Mouse (Mus musculus) intestine, embryonic 16.5 days (tissue): ENCODE results near the gene Tead1. TPM values are rescaled to one million over a fixed set of nuclear protein-coding genes. Genes with fewer than 3 reads are reported as not detected.

ENCODE experiments used
- ATAC-seq: fragments of 200-750 bp; cut with Nextera tagmentation; 2 replicates; pipeline ENCODE4 v1.8.0; 2017; ENCODE audit warnings: moderate TSS enrichment, moderate library complexity
- H3K27ac ChIP-seq: fragments of 300-500 bp; sonication (generic); 2 replicates; pipeline ENCODE4 v1.5.1; 2014; ENCODE audit warnings: mild to moderate bottlenecking, low read length
- H3K27me3 ChIP-seq: fragments of 300-500 bp; sonication (generic); replicated peaks from 2 replicates; pipeline ENCODE4 v1.6.1; 2014; ENCODE audit warnings: low read length, control low read depth, mixed read lengths; ENCODE audit not compliant: control insufficient read depth, insufficient read depth
- H3K36me3 ChIP-seq: fragments of 300-500 bp; sonication (generic); 2 replicates; pipeline ENCODE4 v1.6.1; 2014; ENCODE audit warnings: low read length, control low read depth; ENCODE audit not compliant: control insufficient read depth, insufficient read depth
- H3K4me1 ChIP-seq: fragments of 300-500 bp; sonication (generic); 2 replicates; pipeline ENCODE4 v1.6.1; 2014; ENCODE audit warnings: low read length, control low read depth, mixed read lengths; ENCODE audit not compliant: control insufficient read depth, insufficient read depth
- H3K4me2 ChIP-seq: fragments of 300-500 bp; sonication (generic); 2 replicates; pipeline ENCODE4 v1.6.1; 2014; ENCODE audit warnings: low read depth, low read length, control low read depth
- H3K4me3 ChIP-seq: fragments of 300-500 bp; sonication (generic); 2 replicates; pipeline ENCODE4 v1.5.1; 2014; ENCODE audit warnings: mild to moderate bottlenecking, low read length
- H3K9ac ChIP-seq: fragments of 300-500 bp; sonication (generic); 2 replicates; pipeline ENCODE4 v1.6.1; 2014; ENCODE audit warnings: low read depth, low read length
- H3K9me3 ChIP-seq: fragments of 300-500 bp; sonication (generic); 2 replicates; pipeline ENCODE4 v1.6.1; 2016; ENCODE audit warnings: low read length, control low read depth; ENCODE audit not compliant: control insufficient read depth
- WGBS: fragments of 180-500 bp; shearing (Covaris S2); extraction: QIAGEN DNeasy Blood & Tissue Kit; methylation state at CpG from one replicate; pipeline ENCODE4 v1.1.7; 2014; 5-methylcytosine and 5-hydroxymethylcytosine counted together
- polyA plus RNA-seq: library from polyadenylated mRNA; unstranded; fragments of >200 nt; fragmentation: Nextera tagmentation; extraction: Ambion mirVana; gene quantifications from 2 replicates; pipeline ENCODE4 v1.2.1, GENCODE M21; 2015

Gene Tead1
- polyA plus RNA-seq, 1 experiment from 2014 or later: 10.9 TPM

DNA sequence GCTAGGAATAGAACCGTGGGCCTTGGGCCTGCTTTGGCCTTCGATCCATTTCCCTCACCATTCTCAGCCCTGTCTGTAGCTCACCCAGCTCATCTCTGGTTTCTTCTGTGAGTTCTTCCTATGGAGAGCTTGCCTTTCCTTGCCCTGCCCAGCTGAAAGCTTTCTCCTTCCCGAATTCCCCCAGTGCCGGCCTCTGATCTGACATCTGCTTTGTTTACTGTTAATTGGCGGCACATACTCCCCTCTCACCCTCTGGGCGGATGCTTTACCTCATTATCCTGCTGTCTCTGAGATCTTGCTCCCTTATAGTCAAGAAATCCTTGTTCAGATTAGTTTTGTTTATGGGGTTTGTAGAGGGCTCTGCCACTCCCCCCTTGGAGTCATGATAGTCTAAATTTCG is 131.6 kb downstream of the Tead1 start:
- Histone ChIP-seq H3K27ac (no peak overlapping the region; the same call in 1 of the 2 replicates), H3K4me1 (peaks cover 24% of the 10 kb centered on the region), H3K4me3 (no peak overlapping the region), H3K4me2 (no peak overlapping the region), H3K36me3 (no peaks in the 10 kb centered on the region), H3K9ac (no peak overlapping the region), H3K27me3 (no peaks in the 10 kb centered on the region), H3K9me3 (no peaks in the 10 kb centered on the region)
- WGBS: 41% methylated on average over 7 of the region's 7 CpGs
- ATAC-seq: no peak

DNA sequence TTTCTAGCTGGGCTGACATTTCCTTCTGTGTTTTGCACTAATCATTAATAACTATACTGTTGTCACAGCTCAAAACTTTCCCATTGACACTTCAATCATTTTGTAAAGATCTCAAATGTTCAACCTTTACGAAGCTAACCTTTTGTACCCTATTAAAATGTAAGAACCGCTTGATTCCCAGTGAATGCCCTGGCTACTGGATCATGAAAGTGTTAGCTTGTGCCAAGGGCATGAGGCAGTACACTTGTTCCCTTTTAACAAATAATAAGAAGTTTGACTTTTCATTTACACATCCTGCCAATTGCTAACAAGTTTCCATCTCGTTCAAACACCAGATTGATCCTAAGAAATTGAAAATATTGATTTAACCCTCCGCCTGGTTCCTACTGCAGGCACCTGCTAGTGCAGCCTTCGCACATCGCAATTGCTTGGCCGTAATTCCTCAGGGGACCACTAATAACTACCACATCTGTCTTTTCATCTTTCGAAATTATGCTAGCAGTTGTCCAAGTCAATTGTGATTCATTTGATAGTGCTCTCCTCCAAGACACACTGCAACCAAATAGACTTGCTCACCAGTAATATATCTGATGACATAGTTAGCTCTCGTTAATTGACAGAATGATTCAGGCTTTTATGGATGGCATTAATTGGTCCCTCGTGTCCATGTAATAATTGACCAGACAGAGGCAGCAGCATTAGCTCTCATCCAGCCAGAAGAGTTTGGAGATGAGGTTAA is 133.1 kb downstream of the Tead1 start:
- Histone ChIP-seq H3K4me1 (peaks cover 14% of the 10 kb centered on the region), H3K9ac (no peak overlapping the region), H3K9me3 (no peaks in the 10 kb centered on the region), H3K36me3 (no peaks in the 10 kb centered on the region), H3K4me3 (no peak overlapping the region), H3K4me2 (no peak overlapping the region), H3K27me3 (no peaks in the 10 kb centered on the region), H3K27ac (no peak overlapping the region)
- no peak for ATAC-seq
- WGBS: 84% methylated on average over 10 of the region's 10 CpGs

DNA sequence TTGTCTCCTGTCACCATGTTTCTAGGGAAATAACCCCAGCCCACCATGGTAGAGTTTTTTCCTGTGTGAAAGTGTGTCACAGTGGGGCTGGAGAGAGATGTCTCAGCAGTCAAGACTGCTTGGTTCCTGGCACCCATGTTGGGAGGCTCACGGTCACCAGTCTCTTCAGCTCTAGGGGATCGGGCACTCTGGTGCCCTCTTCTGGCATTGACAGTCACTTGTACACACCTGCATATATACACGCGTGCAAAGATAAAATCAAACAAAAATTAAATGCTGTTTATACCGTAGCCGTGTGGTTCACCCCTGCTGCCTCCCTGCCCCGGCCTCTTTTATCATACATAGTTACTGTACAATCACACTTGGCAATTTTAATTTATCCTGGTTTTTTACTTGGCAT is 134.0 kb downstream of the Tead1 start:
- Histone ChIP-seq H3K4me3 (no peak overlapping the region), H3K4me1 (peaks cover 10% of the 10 kb centered on the region), H3K36me3 (no peaks in the 10 kb centered on the region), H3K9me3 (no peaks in the 10 kb centered on the region), H3K27ac (no peak overlapping the region), H3K9ac (no peak overlapping the region), H3K4me2 (no peak overlapping the region), H3K27me3 (no peaks in the 10 kb centered on the region)
- 95% methylated on average over 7 of the region's 7 CpGs for WGBS
- no peak for ATAC-seq

DNA sequence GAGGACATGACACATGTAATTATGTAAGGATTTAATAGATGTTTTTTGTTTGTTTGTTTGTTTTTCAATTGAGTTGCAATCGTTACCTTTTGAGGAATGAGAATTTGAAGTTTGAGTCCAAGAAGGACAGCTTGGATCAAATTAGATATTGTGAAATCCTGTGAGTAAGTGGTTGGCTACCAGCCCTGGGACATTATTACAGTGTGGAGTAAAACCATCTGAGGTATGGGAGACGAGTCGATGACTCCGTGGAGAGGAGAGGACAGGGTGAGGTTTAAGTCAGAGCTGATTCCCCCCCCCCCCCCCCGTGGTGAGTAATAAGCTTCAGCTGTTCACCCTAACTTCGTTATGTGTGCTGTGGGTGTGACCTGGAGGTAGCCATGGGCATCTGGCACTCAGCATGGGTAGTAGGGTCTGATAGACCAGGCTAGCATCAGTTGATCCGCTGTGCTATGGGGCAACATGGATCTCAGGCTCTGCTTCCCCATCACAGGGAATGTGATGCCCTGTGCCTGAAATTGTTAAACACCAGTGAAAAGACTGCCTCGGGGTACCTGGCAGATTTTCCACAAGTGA is 134.7 kb downstream of the Tead1 start:
- Histone ChIP-seq H3K27me3 (no peaks in the 10 kb centered on the region), H3K9me3 (no peaks in the 10 kb centered on the region), H3K9ac (no peak overlapping the region), H3K27ac (no peak overlapping the region), H3K4me1 (peaks cover 10% of the 10 kb centered on the region), H3K4me2 (no peak overlapping the region), H3K4me3 (no peak overlapping the region), H3K36me3 (no peaks in the 10 kb centered on the region)
- 82% methylated on average over 8 of the region's 8 CpGs for WGBS
- ATAC-seq: no peak

DNA sequence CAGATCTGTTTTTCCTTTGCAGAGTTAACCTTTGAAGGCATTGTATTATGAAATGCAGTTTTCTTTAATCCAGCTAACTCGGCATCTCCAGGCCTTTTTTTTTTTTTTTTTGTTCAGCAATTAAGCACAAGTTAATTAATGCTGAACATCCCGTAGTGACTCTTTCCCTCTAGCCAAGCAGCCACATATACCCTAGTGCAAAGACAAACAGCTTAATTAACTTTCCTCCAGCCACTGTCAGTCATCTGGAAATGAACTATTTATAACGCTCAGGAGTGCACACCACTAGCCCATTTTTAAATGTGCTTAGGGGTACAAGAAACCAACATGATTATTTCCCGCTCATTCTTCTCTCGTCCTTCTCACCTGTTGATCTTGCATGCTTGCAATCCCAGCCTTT is 136.9 kb downstream of the Tead1 start:
- no peak overlapping the region for H3K4me2 ChIP-seq
- no peak overlapping the region for H3K27ac ChIP-seq
- no peak for ATAC-seq
- H3K9me3 ChIP-seq: no peaks in the 10 kb centered on the region
- no peaks in the 10 kb centered on the region for H3K27me3 ChIP-seq
- WGBS: 76% methylated on average over 5 of the region's 5 CpGs
- H3K36me3 ChIP-seq: no peaks in the 10 kb centered on the region
- no peak overlapping the region for H3K4me3 ChIP-seq
- H3K9ac ChIP-seq: no peak overlapping the region
- H3K4me1 ChIP-seq: peaks cover under 1% of the 10 kb centered on the region; the same call in 1 of the 2 replicates

DNA sequence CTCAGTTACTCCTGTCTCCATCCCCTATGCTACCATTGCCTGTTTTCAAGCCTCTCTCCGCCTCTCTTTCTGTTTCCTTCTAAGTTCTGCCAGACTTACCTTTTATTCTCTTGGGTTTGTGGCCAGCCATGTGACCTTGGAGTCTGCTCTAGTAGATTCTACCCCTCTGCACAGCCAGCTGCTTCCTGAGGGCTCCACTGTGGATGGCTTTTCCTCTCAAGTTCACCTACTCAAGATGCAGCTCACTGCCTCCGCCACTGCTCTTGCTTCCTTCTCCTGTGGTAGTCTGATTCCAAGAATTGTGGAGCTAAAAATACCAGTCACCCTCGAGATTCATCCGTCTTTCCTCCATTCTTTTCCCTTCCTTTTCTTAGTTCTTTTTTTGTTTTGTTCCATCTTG is 140.7 kb downstream of the Tead1 start:
- Histone ChIP-seq H3K36me3 (no peaks in the 10 kb centered on the region), H3K4me1 (peaks cover 21% of the 10 kb centered on the region), H3K9ac (no peak overlapping the region), H3K9me3 (no peaks in the 10 kb centered on the region), H3K4me2 (no peak overlapping the region), H3K27ac (no peak overlapping the region), H3K27me3 (no peaks in the 10 kb centered on the region), H3K4me3 (no peak overlapping the region)
- WGBS: 79% methylated on average over 4 of the region's 4 CpGs
- ATAC-seq: no peak

DNA sequence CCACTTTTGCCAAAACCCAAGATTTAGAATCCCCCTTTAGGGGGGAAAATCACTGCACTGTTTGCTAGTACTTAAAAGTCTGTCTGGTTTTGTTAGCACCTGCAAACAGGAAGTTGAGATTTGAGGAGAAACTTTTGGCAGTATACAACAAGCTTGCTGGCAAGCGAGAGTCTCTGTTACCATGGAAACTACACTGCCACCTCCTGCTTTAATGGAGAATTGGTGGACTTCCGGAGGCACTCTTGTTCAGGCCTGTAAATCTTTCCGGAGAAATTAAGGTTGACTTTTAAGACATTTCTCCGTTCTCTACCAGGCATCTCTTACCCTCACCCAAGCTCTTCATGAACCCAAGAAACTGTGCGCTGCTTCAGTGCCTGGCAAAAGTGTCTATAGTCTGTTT is 143.8 kb downstream of the Tead1 start:
- peak overlapping the region; percentile 37 for H3K4me2 ChIP-seq
- H3K4me3 ChIP-seq: no peak overlapping the region
- H3K9ac ChIP-seq: no peak overlapping the region
- no peaks in the 10 kb centered on the region for H3K27me3 ChIP-seq
- no peaks in the 10 kb centered on the region for H3K36me3 ChIP-seq
- H3K4me1 ChIP-seq: peaks cover 44% of the 10 kb centered on the region
- H3K9me3 ChIP-seq: no peaks in the 10 kb centered on the region
- WGBS: 16% methylated on average over 5 of the region's 5 CpGs
- H3K27ac ChIP-seq: peak overlapping the region; percentile 84
- no peak for ATAC-seq

DNA sequence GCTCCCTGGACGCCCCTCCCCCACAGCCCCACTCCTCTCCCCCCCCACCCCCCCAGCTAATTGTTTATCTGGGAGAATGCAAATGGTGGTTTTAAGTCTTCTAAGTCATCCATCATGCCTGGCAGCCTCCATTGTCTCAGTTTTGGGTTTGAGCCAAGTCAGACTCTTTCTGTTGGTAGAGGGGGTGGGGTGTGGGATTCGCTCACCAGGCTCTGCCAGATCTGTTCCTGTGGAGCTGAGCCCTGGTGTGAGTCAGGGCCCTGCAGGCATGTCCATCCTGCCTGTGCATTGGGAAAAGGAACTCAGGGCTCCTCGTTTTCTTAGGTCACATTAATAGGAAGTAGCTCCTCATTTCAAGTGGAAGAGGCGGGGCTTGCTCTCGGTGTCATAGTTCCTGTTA is 144.5 kb downstream of the Tead1 start:
- Histone ChIP-seq H3K9me3 (no peaks in the 10 kb centered on the region), H3K4me3 (peak overlapping the region; percentile 23), H3K36me3 (no peaks in the 10 kb centered on the region), H3K9ac (no peak overlapping the region), H3K27ac (peak overlapping the region; percentile 84), H3K4me2 (peak overlapping the region; percentile 37), H3K27me3 (no peaks in the 10 kb centered on the region), H3K4me1 (peaks cover 51% of the 10 kb centered on the region)
- peak; percentile 27 for ATAC-seq
- whole genome bisulfite sequencing: 2% methylated on average over 5 of the region's 5 CpGs

DNA sequence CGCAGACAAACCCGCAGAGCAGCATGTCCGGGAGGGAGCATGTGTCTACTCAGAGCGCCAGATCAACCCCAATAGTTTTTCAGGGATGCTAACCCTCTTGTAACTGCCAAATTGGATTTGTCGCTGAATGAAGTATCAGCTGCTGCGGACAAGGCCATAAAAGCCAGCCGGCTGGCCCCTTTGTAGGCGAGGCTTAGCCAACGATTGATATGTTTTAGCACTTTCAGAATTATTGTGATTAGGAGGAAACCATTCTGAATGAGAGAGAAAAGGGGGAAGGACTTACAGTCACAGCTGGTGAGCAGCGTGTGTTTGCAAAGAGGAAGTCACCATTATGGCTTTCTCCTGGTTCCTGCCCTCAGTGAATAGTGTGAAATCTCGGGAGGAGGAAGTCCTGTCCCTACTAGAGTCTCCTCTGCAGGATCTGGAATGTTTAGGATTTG is 146.2 kb downstream of the Tead1 start:
- Histone ChIP-seq H3K4me2 (peak overlapping the region; percentile 40), H3K4me1 (peaks cover 55% of the 10 kb centered on the region), H3K36me3 (no peaks in the 10 kb centered on the region), H3K9ac (peak overlapping the region; percentile 46; the same call in 1 of the 2 replicates), H3K27ac (peak overlapping the region; percentile 98), H3K9me3 (no peaks in the 10 kb centered on the region), H3K4me3 (peak overlapping the region; percentile 25), H3K27me3 (no peaks in the 10 kb centered on the region)
- 6% methylated on average over 11 of the region's 11 CpGs for WGBS
- peak; percentile 27 for ATAC-seq
